Mouse (Mus musculus) E14TG2a.4 (cell line): ENCODE data around the gene Galnt15.

Experiments
- CTCF ChIP-seq: conservative IDR thresholded peaks from 2 replicates; pipeline ENCODE4 v1.5.1; 2014; ENCODE audit warnings: low read length
- NANOG ChIP-seq: IDR thresholded peaks from 2 replicates; pipeline ENCODE4 v1.6.1; 2014; ENCODE audit warnings: borderline replicate concordance, low read length, mixed read lengths
- POU5F1 ChIP-seq: IDR thresholded peaks from 2 replicates; pipeline ENCODE4 v1.6.1; 2014; ENCODE audit warnings: low read length, borderline replicate concordance

DNA sequence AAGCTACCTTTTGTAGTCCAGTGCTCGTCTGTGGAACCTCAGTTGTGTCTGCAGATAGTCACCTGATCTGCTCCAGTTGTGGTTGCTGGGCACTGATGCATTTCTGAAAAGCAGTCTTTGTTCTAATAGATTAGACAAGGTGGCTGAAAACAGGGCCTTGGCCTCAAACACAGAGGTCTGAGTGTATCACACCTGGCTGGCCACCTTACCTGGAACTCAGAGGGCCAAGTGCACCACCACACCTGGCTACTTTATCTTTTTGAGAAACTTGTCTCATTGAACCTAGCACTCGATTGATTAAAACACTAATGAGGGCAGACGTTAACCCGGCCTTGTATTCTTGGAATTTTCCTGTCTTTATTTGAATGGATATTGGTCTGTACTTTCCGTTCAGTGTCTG lies 66.9 kb downstream of the Galnt15 start:
- no peak for TF ChIP-seq CTCF
- TF ChIP-seq NANOG = no peak
- no peak for TF ChIP-seq POU5F1
